Mouse (Mus musculus) kidney, adult 2 months (tissue): Measurements from ENCODE around the gene Mtg1. TPM values are rescaled to one million over a fixed set of nuclear protein-coding genes. Genes with fewer than 3 reads are reported as not detected.

Source experiments
- DNase-seq: peaks from one replicate; pipeline ENCODE4 v3.0.0; 2021
- H3K27ac ChIP-seq: fragments of 200-500 bp; 2 replicates; pipeline ENCODE4 v1.5.1; 2012; ENCODE audit warnings: low read depth, low read length, control low read depth, inconsistent platforms; ENCODE audit not compliant: insufficient read depth
- H3K27me3 ChIP-seq: fragments of 200-500 bp; replicated peaks from 2 replicates; pipeline ENCODE4 v1.6.1; 2012; ENCODE audit warnings: mild to moderate bottlenecking, moderate library complexity, low read length, inconsistent platforms; ENCODE audit not compliant: control insufficient read depth, insufficient read depth
- H3K36me3 ChIP-seq: fragments of 200-500 bp; 2 replicates; pipeline ENCODE4 v1.6.1; 2012; ENCODE audit warnings: mild to moderate bottlenecking, moderate library complexity, low read length, inconsistent platforms; ENCODE audit not compliant: control insufficient read depth, insufficient read depth
- H3K4me1 ChIP-seq: fragments of 200-500 bp; 2 replicates; pipeline ENCODE4 v1.6.1; 2011; ENCODE audit warnings: low read length; ENCODE audit not compliant: control insufficient read depth, insufficient read depth
- H3K4me3 ChIP-seq: fragments of 200-500 bp; 2 replicates; pipeline ENCODE4 v1.5.1; 2011; ENCODE audit warnings: mild to moderate bottlenecking, low read depth, low read length, control low read depth; ENCODE audit not compliant: insufficient read depth
- CTCF ChIP-seq: fragments of 200-500 bp; conservative IDR thresholded peaks from 2 replicates; pipeline ENCODE4 v1.5.1; 2011; ENCODE audit warnings: low read depth, mild to moderate bottlenecking, control low read depth, low read length, moderate library complexity, mixed read lengths; ENCODE audit not compliant: insufficient read depth, insufficient read length
- POLR2A ChIP-seq: fragments of 200-500 bp; IDR thresholded peaks from one replicate; pipeline ENCODE4 v1.6.1; 2011; ENCODE audit warnings: low read depth, low read length, control low read depth
- WGBS: fragments of 180-500 bp; shearing (Covaris S2); methylation state at CpG from one replicate; pipeline ENCODE4 v1.1.7; 2018; 5-methylcytosine and 5-hydroxymethylcytosine counted together
- polyA plus RNA-seq: library from polyadenylated mRNA; depleted of rRNA; stranded (reverse); fragments of >200 nt; gene quantifications from 2 replicates; pipeline ENCODE4 v1.2.3, GENCODE M21; 2012; rRNA removed

Gene Mtg1
- polyA plus RNA-seq, 1 experiment = 45.1 TPM

DNA sequence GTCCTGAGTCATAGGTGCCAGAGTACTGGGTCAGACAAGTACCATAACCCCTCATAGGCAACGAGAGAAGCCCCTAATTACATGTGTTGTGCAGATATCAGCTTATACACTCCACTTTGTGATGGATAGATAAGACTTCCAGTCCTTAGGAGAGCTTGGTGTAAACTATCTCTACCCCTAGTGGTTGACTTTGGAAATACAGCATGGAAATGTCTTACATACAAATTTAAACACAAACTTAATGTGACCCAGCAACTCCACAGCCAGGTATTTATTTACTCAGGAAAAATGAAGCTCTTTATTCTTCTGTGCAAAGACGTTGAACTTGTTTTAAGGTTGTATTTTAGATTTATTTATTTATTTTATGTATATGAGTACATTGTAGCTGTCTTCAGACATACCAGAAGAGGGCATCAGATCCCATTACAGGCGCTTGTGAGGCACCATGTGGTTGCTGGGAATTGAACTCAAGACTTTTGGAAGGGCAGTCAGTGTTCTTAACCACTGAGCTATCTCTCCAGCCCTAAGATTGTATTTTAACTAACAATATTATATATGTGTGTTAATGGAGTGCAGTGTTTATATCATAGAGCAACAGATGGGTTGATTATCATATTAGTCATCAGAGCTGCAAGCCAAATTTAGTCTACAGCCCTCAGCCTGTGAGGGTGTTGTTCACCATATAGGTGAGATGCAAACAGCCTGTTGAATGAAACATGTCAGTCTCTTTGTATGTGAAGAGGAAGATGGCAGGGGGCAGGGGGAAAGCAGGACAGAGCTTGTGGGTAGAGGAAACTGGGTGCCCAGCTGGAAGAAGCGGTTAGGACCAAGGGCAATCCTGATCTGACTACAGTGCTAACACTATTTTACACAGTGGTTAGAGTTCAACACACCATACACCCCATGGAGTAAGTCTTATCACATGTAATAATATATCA is 51.3 kb downstream of the Mtg1 start:
- TF ChIP-seq CTCF (no peak), POLR2A (no peak)
- no peaks in the 10 kb centered on the region for H3K27me3 ChIP-seq
- H3K4me3 ChIP-seq = no peak overlapping the region
- H3K36me3 ChIP-seq = no peaks in the 10 kb centered on the region
- no peak overlapping the region for H3K27ac ChIP-seq
- no peaks in the 10 kb centered on the region; the same call in 1 of the 2 replicates for H3K4me1 ChIP-seq
- 64% methylated on average over 4 of the region's 4 CpGs for WGBS
- no peak for DNase-seq

DNA sequence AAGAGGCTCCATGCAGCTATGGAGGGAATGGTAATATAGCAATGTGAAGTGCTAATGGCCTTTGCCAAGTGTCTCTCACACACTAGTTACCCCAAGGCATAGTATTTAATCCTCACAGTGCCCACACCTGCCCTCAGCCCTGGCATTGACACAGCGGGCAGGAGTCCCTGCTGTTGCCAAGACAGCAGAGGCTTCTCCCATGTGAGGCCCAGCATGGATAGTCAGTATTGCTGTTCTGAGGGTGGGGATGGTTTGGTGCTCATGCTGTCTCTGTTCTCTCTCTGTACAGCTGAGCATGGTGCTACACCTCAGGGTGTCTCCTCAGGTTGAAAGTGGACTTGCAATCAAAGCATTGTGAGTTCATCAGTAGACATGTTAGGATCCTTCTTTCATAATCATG is 53.1 kb downstream of the Mtg1 start:
- no peaks in the 10 kb centered on the region for H3K36me3 ChIP-seq
- H3K4me1 ChIP-seq = no peaks in the 10 kb centered on the region
- no peak for DNase-seq
- H3K27ac ChIP-seq = no peak overlapping the region
- 88% methylated on average over 1 of the region's 1 CpGs for WGBS
- no peak overlapping the region for H3K4me3 ChIP-seq
- no peak for TF ChIP-seq POLR2A
- no peak for TF ChIP-seq CTCF
- no peaks in the 10 kb centered on the region for H3K27me3 ChIP-seq

DNA sequence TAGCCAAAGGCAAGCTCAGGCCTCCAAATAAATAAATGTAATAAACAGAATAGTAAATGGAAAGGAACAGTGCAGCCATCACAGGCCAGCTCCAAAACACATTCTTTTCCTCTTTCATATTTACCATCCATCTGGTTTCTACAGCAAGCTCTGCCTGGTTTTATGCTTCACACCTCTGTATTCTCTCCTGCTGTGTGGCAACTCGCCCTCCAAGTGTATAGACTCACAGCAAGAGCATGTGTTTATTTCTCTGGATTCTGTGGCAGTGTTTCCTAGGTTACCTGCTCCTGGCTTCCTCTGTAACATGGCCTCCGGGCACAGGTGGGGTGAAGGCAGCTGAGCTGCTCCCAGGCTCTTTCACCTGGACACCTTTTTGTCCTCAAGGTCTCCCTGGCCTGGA is 55.1 kb downstream of the Mtg1 start:
- Histone ChIP-seq H3K27me3 (no peaks in the 10 kb centered on the region), H3K27ac (no peak overlapping the region), H3K4me3 (no peak overlapping the region), H3K36me3 (no peaks in the 10 kb centered on the region), H3K4me1 (no peaks in the 10 kb centered on the region)
- no peak for DNase-seq
- TF ChIP-seq POLR2A (no peak), CTCF (no peak)
- WGBS = 57% methylated on average over 2 of the region's 2 CpGs

DNA sequence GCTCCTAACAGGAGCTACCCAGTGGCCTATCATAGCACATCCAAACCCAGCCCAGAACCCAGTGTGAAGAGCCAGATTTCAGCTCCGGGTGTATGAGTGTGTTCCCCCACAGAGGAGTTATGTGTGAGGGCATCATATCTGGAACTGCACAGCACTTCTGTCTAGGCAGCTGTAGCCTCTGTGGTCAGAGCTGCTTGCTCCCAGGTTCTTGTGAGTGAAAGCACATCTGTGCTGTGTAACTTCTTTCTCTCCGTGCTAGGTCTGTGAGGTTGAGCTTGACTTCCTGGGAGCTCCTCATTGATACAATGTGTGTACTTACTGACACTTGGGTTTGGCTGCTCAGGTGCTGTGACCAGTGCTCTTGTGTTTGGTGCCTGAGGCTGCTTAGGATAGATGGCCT is 55.5 kb downstream of the Mtg1 start:
- no peak for TF ChIP-seq CTCF
- Histone ChIP-seq H3K27me3 (no peaks in the 10 kb centered on the region), H3K27ac (no peak overlapping the region), H3K4me1 (no peaks in the 10 kb centered on the region), H3K36me3 (no peaks in the 10 kb centered on the region), H3K4me3 (no peak overlapping the region)
- DNase-seq = no peak
- 81% methylated on average over 2 of the region's 2 CpGs for WGBS

- no peak overlapping the region for H3K27ac ChIP-seq
- no peak for DNase-seq
- 79% methylated on average over 4 of the region's 4 CpGs for WGBS
- H3K27me3 ChIP-seq = no peaks in the 10 kb centered on the region
- TF ChIP-seq POLR2A (no peak), CTCF (no peak)
- no peaks in the 10 kb centered on the region for H3K4me1 ChIP-seq
- H3K36me3 ChIP-seq = no peaks in the 10 kb centered on the region
- no peak overlapping the region for H3K4me3 ChIP-seq
Measured at GRCm38 (mm10) chr7:140194031-140194430, 56.7 kb downstream of the Mtg1 start.

- 80% methylated on average over 8 of the region's 8 CpGs for WGBS
- TF ChIP-seq CTCF = no peak
- TF ChIP-seq POLR2A = no peak
Measured at GRCm38 (mm10) chr7:140196002-140196401, 58.6 kb downstream of the Mtg1 start.

More at GRCm38 (mm10) chr7:140196002-140196401, 58.6 kb downstream of the Mtg1 start:
- Histone ChIP-seq H3K36me3 (no peaks in the 10 kb centered on the region), H3K27me3 (no peaks in the 10 kb centered on the region), H3K27ac (no peak overlapping the region), H3K4me1 (no peaks in the 10 kb centered on the region), H3K4me3 (no peak overlapping the region)
- no peak for DNase-seq

Other genes starting within 250 kb of the Mtg1 start
- gene Kndc1, start 242.9 kb upstream of the Mtg1 start, polyA plus RNA-seq = 0.02 TPM in 1 of 2 replicates, not detected in the other
- gene Utf1, start 193.8 kb upstream of the Mtg1 start, polyA plus RNA-seq = 0.13 TPM in 1 of 2 replicates, not detected in the other
- gene 6430531B16Rik, start 158.8 kb upstream of the Mtg1 start, polyA plus RNA-seq = 0.13 and 0.29 TPM in 2 replicates
- 1.8 and 2.2 TPM in 2 replicates for gene Adam8, start 145.0 kb upstream of the Mtg1 start, polyA plus RNA-seq
- gene Zfp511, start 101.2 kb upstream of the Mtg1 start, polyA plus RNA-seq = 28.6 and 43.3 TPM in 2 replicates
- 19.9 and 20.0 TPM in 2 replicates for gene Tubgcp2, start 100.9 kb upstream of the Mtg1 start, polyA plus RNA-seq
- not detected in 2 replicates for gene Msx3, start 88.5 kb upstream of the Mtg1 start, polyA plus RNA-seq
- gene Caly, start 55.0 kb upstream of the Mtg1 start, polyA plus RNA-seq = 0.16 and 0.52 TPM in 2 replicates
- 1.1 and 1.9 TPM in 2 replicates for gene Prap1, start 44.2 kb upstream of the Mtg1 start, polyA plus RNA-seq
- gene Fuom, start 35.1 kb upstream of the Mtg1 start, polyA plus RNA-seq = 147 and 161 TPM in 2 replicates
- gene Paox, start 21.8 kb upstream of the Mtg1 start, polyA plus RNA-seq = 10.4 and 12.0 TPM in 2 replicates
- 381 and 422 TPM in 2 replicates for gene Echs1, start 21.1 kb upstream of the Mtg1 start, polyA plus RNA-seq
- 0.16 TPM in 2 replicates for gene Sprn, start 17.3 kb downstream of the Mtg1 start, polyA plus RNA-seq
- gene Olfr522, start 27.2 kb downstream of the Mtg1 start, polyA plus RNA-seq = not detected in 2 replicates
- 0.05 TPM in 1 of 2 replicates, not detected in the other for gene Olfr523, start 35.7 kb downstream of the Mtg1 start, polyA plus RNA-seq
- gene Olfr524, start 68.4 kb downstream of the Mtg1 start, polyA plus RNA-seq = not detected in 2 replicates
- gene Cd163l1, start 80.7 kb downstream of the Mtg1 start, polyA plus RNA-seq = 0.30 and 0.66 TPM in 2 replicates
- 0.11 TPM in 2 replicates for gene 5830411N06Rik, start 109.7 kb downstream of the Mtg1 start, polyA plus RNA-seq
- gene Olfr525, start 183.3 kb downstream of the Mtg1 start, polyA plus RNA-seq = not detected in 2 replicates
- gene Olfr527, start 196.5 kb downstream of the Mtg1 start, polyA plus RNA-seq = not detected in 2 replicates
- gene Olfr60, start 224.1 kb downstream of the Mtg1 start, polyA plus RNA-seq = 0.05 TPM in 1 of 2 replicates, not detected in the other
- not detected in 2 replicates for gene Olfr530, start 238.8 kb downstream of the Mtg1 start, polyA plus RNA-seq